Mouse (Mus musculus): ENCODE measurements around the gene Megf11. TPM values are rescaled to one million over a fixed set of nuclear protein-coding genes. Genes with fewer than 3 reads are reported as not detected.
A peak's percentile ranks its signal among the peaks of the same experiment; 100 is the strongest.
"Not testable (repeated sequence)": the region's sequence is repeated elsewhere in the genome, so short reads cannot be mapped to it uniquely, and the experiment has no call there.

Megf11 gene
- polyA plus RNA-seq, 1 experiment: 0.06 TPM

- Histone ChIP-seq H3K4me3 (no peak overlapping the region), H3ac (ENCODE audit: control insufficient read depth, insufficient read length) (no peak overlapping the region), H3K36me3 (ENCODE audit: control insufficient read depth, insufficient read depth) (peaks cover 10% of the 10 kb centered on the region), H3K27me3 (ENCODE audit: control insufficient read depth, insufficient read depth, insufficient read length) (no peaks in the 10 kb centered on the region), H3K79me2 (ENCODE audit: control insufficient read depth, insufficient read depth) (peaks cover 74% of the 10 kb centered on the region), H3K4me2 (ENCODE audit: low read depth) (no peak overlapping the region)
- TF ChIP-seq TCF3 (IDR thresholded peaks at IDR 0.05; ENCODE audit: insufficient read length, low read depth): no peak
- TF ChIP-seq TCF12 (IDR thresholded peaks at IDR 0.05; ENCODE audit: insufficient read depth, poor library complexity, severe bottlenecking): no peak
- TF ChIP-seq POLR2AphosphoS2 (IDR thresholded peaks at IDR 0.05; ENCODE audit: insufficient read length, low read depth): no peak
- no peak for TF ChIP-seq CEBPB (IDR thresholded peaks at IDR 0.05; ENCODE audit: insufficient read depth, poor library complexity, severe bottlenecking)
- no peak for TF ChIP-seq POLR2A (IDR thresholded peaks at IDR 0.05; ENCODE audit: insufficient read length, low read depth)
- no peak for TF ChIP-seq REST (IDR thresholded peaks at IDR 0.05; ENCODE audit: insufficient read depth, insufficient read length)
- TF ChIP-seq MAX (IDR thresholded peaks at IDR 0.05; ENCODE audit: low read depth): no peak
- no peak for TF ChIP-seq MYOG (IDR thresholded peaks at IDR 0.05; ENCODE audit: control insufficient read depth in 1 of 3, insufficient read depth in 1 of 3, insufficient read length in 2 of 3, low read depth in 2 of 3)
- TF ChIP-seq USF1 (IDR thresholded peaks at IDR 0.05; ENCODE audit: low read depth): no peak
- TF ChIP-seq MYOD1 (IDR thresholded peaks at IDR 0.05; ENCODE audit: control insufficient read depth in 1 of 3, insufficient read length in 2 of 3, low read depth in 2 of 3): no peak
- TF ChIP-seq SRF (IDR thresholded peaks at IDR 0.05; ENCODE audit: control insufficient read depth, insufficient read length, low read depth): no peak
- TF ChIP-seq E2F4 (IDR thresholded peaks at IDR 0.05; ENCODE audit: insufficient read depth): no peak
These were observed 345.7 kb downstream of the Megf11 start for GRCm38 (mm10) chr9:64731029-64731560.

DNA sequence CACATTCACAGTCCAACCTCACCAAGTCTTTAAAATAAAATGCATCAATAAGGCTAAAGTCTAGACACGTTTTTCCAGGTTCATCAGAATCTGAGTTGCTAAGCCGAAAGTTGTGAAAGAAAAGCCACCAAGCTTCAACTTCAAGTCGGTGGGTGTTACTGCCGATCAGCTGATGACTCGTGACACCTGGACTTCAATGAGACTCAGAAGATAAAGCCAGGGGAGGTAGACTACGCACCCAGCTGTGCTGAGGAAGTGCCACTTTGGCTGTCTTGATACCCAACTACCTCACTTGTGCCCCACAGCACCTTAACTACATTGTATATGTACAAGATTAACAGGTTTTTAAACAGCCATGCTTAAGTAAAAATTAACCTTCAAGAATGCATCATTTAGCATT, 348.7 kb downstream of the Megf11 start:
- H3K4me3 ChIP-seq: no peak overlapping the region
- TF ChIP-seq E2F4 (IDR thresholded peaks at IDR 0.05; ENCODE audit: insufficient read depth) (no peak), MYOD1 (IDR thresholded peaks at IDR 0.05; ENCODE audit: control insufficient read depth in 1 of 3, insufficient read length in 2 of 3, low read depth in 2 of 3) (no peak), USF1 (IDR thresholded peaks at IDR 0.05; ENCODE audit: low read depth) (no peak), TCF12 (IDR thresholded peaks at IDR 0.05; ENCODE audit: insufficient read depth, poor library complexity, severe bottlenecking) (no peak), POLR2AphosphoS2 (IDR thresholded peaks at IDR 0.05; ENCODE audit: insufficient read length, low read depth) (no peak), MYOG (IDR thresholded peaks at IDR 0.05; ENCODE audit: control insufficient read depth in 1 of 3, insufficient read depth in 1 of 3, insufficient read length in 2 of 3, low read depth in 2 of 3) (no peak), TCF3 (IDR thresholded peaks at IDR 0.05; ENCODE audit: insufficient read length, low read depth) (no peak), MAX (IDR thresholded peaks at IDR 0.05; ENCODE audit: low read depth) (no peak), POLR2A (IDR thresholded peaks at IDR 0.05; ENCODE audit: insufficient read length, low read depth) (no peak)
- H3K4me2 ChIP-seq (ENCODE audit: low read depth): peak overlapping the region; percentile 36
- H3ac ChIP-seq (ENCODE audit: control insufficient read depth, insufficient read length): no peak overlapping the region
- H3K36me3 ChIP-seq (ENCODE audit: control insufficient read depth, insufficient read depth): no peaks in the 10 kb centered on the region
- H3K79me2 ChIP-seq (ENCODE audit: control insufficient read depth, insufficient read depth): peaks cover 67% of the 10 kb centered on the region
- H3K27me3 ChIP-seq (ENCODE audit: control insufficient read depth, insufficient read depth, insufficient read length): no peaks in the 10 kb centered on the region

- H3K79me2 ChIP-seq (ENCODE audit: control insufficient read depth, insufficient read depth): peaks cover 59% of the 10 kb centered on the region
- peak overlapping the region; percentile 36 for H3K4me2 ChIP-seq (ENCODE audit: low read depth)
- H3ac ChIP-seq (ENCODE audit: control insufficient read depth, insufficient read length); H3K36me3 ChIP-seq (ENCODE audit: control insufficient read depth, insufficient read depth); H3K27me3 ChIP-seq (ENCODE audit: control insufficient read depth, insufficient read depth, insufficient read length); H3K4me3 ChIP-seq: not testable (repeated sequence)
These were observed 349.6 kb downstream of the Megf11 start for GRCm38 (mm10) chr9:64734992-64735391.

- no peak overlapping the region for H3ac ChIP-seq (ENCODE audit: control insufficient read depth, insufficient read length)
- no peaks in the 10 kb centered on the region for H3K27me3 ChIP-seq (ENCODE audit: control insufficient read depth, insufficient read depth, insufficient read length)
- peak overlapping the region; percentile 87 for H3K4me2 ChIP-seq (ENCODE audit: low read depth)
- peak overlapping the region; percentile 89 for H3K4me3 ChIP-seq
- H3K36me3 ChIP-seq (ENCODE audit: control insufficient read depth, insufficient read depth): no peaks in the 10 kb centered on the region
- TF ChIP-seq MYOD1 (IDR thresholded peaks at IDR 0.05; ENCODE audit: control insufficient read depth in 1 of 3, insufficient read length in 2 of 3, low read depth in 2 of 3) (no peak), REST (IDR thresholded peaks at IDR 0.05; ENCODE audit: insufficient read depth, insufficient read length) (no peak), POLR2AphosphoS2 (IDR thresholded peaks at IDR 0.05; ENCODE audit: insufficient read length, low read depth) (no peak), SRF (IDR thresholded peaks at IDR 0.05; ENCODE audit: control insufficient read depth, insufficient read length, low read depth) (no peak), E2F4 (IDR thresholded peaks at IDR 0.05; ENCODE audit: insufficient read depth) (no peak), CEBPB (IDR thresholded peaks at IDR 0.05; ENCODE audit: insufficient read depth, poor library complexity, severe bottlenecking) (no peak), TCF3 (IDR thresholded peaks at IDR 0.05; ENCODE audit: insufficient read length, low read depth) (no peak), TCF12 (IDR thresholded peaks at IDR 0.05; ENCODE audit: insufficient read depth, poor library complexity, severe bottlenecking) (no peak), MAX (IDR thresholded peaks at IDR 0.05; ENCODE audit: low read depth) (no peak), POLR2A (IDR thresholded peaks at IDR 0.05; ENCODE audit: insufficient read length, low read depth) (no peak), USF1 (IDR thresholded peaks at IDR 0.05; ENCODE audit: low read depth) (no peak), MYOG (IDR thresholded peaks at IDR 0.05; ENCODE audit: control insufficient read depth in 1 of 3, insufficient read depth in 1 of 3, insufficient read length in 2 of 3, low read depth in 2 of 3) (no peak)
- peaks cover 47% of the 10 kb centered on the region for H3K79me2 ChIP-seq (ENCODE audit: control insufficient read depth, insufficient read depth)
These were observed 350.7 kb downstream of the Megf11 start for GRCm38 (mm10) chr9:64736076-64736638.

Measured in myocyte (in vitro differentiated cells).